Mouse (Mus musculus) lung, adult 2 months (tissue): ENCODE data around the gene Arfgap3.

Experiments
- CTCF ChIP-seq: fragments of 200-500 bp; IDR thresholded peaks from 2 replicates; pipeline ENCODE4 v1.5.1; 2011; ENCODE audit warnings: mild to moderate bottlenecking, low read length, control low read depth; ENCODE audit not compliant: insufficient read depth
- POLR2A ChIP-seq: fragments of 200-500 bp; IDR thresholded peaks from 2 replicates; pipeline ENCODE4 v1.6.1; 2011; ENCODE audit warnings: low read depth, mild to moderate bottlenecking, control low read depth, low read length, borderline replicate concordance; ENCODE audit errors: extremely low read depth

GRCm38 (mm10) chr15:83328952-83329351, 21.1 kb downstream of the Arfgap3 start:
- TF ChIP-seq CTCF (no peak), POLR2A (no peak)
